Mouse (Mus musculus): ENCODE results near the gene Tut7.
"Not testable (repeated sequence)": the region's sequence is repeated elsewhere in the genome, so short reads cannot be mapped to it uniquely, and the experiment has no call there.

Gene Tut7

DNA sequence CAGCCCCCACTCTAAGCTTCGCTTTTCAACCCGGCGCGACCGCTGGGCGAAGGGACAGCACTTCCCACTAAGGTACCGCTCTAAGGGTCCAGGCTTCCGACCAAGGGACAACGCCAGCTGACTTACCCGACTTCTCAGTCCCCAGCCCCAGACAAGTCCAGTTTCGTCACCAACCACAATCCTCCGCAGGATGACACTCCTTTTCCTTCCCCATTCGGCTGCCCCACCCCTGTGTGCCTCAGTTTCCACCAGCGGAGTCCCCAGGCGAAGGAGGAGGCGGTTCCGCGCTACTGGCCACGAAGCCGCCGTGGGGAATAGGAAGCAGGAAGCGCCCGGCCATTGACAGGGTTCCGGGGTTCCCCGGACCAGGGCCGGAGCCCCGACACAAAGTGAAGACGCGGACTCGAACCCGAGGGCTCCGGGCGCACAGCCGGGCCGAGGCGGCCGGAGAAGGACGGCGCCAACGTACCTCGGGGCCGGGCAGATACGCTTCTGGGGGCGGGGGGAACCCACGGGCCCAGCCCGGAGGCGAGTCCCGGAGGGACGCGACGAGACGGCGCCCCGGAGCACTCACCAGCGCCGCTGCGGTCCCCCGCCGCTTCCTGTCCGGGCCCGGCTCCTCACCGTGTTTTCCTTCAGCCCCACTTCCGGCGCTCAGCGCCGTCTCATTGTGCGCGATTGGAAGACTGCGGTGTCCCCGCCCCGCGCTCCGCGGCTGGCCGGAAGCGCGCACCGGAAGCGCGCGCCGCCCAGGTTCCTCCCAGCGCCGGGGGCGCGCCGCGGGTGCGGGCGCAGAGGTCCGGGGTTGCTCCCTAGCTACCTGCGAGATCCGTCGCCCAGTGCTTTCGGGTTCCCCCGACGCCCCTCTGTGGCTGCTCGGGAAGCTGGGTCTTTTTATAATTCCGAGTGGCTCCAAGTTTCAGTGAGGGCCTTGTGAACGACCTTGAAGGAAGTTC, at the start of gene Tut7:
Tut7 (minus strand) TSS at position 641 of the 956 bp plus-strand sequence.
- DNase-seq (ENCODE audit: low read depth, low spot score): peak; percentile 85

GRCm38 (mm10) chr13:59872446-59872845, 49.5 kb upstream of the Tut7 start:
- DNase-seq (ENCODE audit: low read depth, low spot score): no peak

DNA sequence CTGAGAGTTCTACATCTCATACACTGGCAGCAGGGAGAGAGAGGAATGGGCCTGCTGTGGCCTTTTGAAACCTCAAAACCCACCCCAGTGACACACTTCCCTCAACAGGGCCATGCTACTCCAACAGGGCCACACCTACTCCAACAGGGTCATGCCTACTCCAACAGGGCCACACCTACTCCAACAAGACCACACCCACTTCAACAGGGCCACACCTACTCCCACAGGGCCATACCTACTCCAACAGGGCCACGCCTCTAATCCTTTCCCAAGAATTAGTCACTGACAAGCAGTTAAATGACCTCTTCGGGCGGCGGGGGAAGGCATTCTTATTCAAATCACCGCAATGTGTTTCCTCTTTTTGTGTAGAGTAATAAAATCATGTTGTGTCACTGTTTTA, 47.1 kb upstream of the Tut7 start:
- DNase-seq (ENCODE audit: low read depth, low spot score): no peak

DNA sequence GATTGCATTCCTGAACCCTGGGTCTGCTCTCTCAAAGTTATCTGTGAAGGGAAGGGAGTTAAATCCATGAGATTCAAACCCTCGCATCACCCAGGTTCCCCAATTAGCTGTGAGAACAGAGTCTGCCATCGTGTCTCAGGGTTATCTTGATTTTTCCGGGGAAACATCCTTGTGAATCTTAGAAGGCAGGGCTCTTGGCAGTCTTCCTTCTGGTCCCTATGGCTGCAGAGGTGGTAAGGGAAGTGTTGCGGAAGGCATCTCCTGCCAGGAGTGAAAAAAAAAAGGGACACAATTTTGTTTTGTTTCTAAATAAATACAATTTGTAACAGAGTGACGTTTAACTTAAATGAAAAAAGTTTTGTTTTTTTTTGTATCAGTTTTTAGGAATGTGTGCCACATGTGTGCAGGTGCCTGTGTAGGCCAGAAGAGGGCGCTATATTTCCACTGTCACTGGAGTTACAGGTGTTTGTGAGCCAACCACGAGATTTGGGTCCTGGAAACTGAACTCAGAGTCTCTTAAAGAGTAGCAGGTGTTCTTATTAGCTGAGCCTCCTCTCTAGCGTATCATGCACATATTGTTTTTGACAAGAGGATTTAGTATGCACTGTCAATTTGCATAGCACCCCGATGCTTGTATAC, 45.2 kb upstream of the Tut7 start:
- no peak for DNase-seq (ENCODE audit: low read depth, low spot score)

DNA sequence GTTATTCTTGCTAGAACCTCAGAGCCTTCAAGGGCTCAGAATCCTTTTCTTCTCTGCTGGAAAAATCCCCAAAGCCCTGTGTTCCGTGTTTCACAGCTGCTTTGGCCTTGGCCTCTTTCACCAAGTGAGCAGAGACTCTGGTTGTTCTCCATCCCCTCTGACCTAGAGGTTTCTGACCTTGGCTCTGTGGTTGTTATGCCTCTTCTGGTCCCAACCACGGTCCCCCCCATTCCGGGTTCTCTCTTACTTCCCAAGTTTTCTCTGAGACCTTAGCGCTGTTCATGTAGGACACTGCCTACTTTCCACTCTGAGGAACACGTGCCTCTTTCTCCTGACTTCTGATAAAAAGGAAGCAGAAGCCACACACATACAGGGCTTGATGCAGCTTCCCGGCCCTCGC, 44.2 kb upstream of the Tut7 start:
- DNase-seq (ENCODE audit: low read depth, low spot score): no peak

DNA sequence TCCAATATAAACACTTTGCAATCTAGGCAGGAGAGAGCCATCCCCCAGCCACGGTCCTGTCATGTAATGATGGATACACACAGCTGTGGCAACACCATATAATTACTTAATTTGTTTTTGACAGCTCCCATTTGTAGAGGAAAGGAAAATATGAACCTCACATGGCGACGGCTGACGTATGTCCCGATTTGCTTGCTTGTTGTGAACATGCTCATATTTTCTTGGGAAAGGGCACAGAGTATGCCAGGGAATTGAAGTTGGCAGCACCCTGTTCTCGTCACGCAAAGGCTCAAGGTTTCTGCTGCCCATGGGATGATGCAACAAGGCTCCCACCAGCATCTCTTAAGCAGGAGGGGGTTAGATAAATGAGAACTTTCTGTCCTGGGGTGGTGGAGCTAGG, 36.6 kb upstream of the Tut7 start:
- no peak for DNase-seq (ENCODE audit: low read depth, low spot score)

DNA sequence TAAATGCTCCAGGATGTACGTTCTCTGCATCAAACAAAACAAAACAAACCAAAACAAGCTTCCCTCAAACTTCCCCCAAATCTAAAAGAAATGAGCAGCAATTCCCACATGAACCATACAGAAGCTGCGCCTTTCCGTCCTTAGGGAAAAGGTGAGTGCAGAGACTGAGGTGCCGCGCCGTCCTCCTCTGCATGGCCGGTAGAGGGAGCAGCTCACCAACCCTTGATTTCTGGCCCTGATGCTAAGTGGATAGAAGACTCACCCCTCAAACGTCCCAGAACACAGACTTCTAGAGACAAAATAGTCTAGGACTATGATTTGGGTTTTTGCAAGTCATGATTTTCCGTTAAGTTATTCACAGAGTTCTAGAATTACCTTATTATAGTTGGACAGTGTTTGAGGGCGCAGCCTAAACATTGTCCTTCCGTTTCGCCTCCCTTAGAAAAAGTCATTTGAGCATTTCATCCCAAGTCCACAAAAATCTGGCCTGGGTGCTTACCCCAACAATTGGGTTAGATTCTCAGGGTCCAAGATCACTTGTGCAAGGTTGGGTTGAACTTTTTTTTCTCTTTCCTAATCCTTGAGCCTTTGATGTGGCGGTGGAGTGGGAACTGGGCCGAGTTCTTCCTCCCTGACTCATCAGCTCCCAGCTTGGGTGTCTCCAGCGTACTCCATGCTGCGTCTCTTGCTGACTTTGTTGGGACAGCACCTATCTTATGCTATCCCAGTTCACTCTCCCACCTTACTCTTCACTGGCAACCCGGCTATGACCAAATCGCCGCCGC, 33.5 kb upstream of the Tut7 start:
- no peak for DNase-seq (ENCODE audit: low read depth, low spot score)

DNA sequence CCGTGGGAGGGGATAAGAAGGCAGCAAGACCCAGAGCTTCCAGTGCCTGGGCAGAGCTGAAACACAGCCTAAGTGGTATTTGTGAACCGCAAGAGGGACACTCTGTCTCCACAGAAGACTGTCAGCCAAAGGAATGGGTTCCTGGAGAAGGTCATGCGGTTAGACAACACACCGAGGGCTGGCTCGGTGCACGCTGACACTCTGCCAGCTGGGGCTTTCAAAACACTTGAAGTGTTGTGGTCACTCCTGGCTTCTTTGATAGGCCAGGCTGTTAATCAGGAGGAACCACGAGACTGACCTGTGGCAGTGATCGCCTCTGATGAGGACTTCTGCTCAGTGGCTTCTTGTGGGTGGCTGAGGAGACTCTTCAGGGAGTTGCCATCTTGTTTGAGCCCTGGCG, 30.5 kb upstream of the Tut7 start:
- no peak for DNase-seq (ENCODE audit: low read depth, low spot score)

DNA sequence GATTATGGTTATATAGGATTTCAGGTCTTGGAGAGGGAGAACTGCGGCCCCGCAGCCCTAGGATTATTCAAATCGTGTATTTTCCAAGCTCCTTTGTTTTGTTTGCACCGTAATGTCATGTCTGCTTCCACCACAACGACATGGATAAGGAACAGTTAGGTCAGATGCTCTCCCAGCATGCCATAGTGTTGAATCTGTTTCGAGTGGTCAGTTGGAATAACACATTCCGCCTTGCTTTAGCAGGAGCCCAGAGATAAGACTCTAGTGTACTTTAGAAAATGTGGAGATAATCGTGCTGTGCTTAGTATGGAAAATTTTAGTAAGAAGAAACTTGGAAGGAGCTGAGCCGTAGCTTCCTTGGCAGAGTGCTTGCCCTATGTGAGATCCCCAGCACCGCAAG, 27.4 kb upstream of the Tut7 start:
- no peak for DNase-seq (ENCODE audit: low read depth, low spot score)

DNA sequence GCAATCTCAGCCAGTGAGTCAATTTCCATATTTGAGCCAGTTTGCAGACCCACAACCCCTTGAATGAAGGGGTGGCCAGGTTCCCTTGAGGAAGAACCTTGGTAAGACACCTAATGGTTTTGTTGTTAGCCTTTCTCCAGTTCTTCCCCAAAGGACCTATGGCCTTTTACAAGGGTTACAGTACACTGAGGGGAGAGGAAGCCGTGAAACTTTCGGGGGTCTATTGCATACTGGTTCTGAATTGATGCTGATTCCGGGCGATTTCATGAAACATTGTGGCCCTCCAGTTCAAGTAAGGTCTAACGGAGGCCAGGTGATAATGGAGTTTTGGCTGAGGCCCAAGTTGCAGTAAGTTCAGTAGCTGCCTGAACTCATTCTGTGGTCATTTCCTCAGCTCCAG, 21.7 kb upstream of the Tut7 start:
- no peak for DNase-seq (ENCODE audit: low read depth, low spot score)

DNA sequence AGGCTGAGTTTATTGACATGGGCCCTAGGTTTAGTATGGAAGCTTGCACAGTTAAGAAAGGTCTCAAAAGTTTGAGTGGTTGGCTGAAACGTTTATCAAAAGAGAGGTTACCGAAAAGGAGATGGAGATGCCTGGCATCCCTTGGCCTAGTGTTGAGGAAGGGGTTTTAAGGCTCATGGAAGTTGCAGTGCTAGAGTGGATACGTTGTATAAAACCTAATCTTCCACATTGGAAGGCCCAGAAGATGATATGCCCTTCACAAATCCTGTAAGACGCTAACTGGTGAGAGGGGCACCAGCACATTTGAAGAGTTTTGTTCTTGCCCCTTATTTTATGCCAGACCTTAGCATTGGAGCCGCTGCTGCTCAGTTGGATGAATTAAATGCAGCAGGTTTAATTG, 21.0 kb upstream of the Tut7 start:
- no peak for DNase-seq (ENCODE audit: low read depth, low spot score)

- no peak for DNase-seq (ENCODE audit: low read depth, low spot score)
Measured at GRCm38 (mm10) chr13:59842226-59843210, 19.6 kb upstream of the Tut7 start.

DNA sequence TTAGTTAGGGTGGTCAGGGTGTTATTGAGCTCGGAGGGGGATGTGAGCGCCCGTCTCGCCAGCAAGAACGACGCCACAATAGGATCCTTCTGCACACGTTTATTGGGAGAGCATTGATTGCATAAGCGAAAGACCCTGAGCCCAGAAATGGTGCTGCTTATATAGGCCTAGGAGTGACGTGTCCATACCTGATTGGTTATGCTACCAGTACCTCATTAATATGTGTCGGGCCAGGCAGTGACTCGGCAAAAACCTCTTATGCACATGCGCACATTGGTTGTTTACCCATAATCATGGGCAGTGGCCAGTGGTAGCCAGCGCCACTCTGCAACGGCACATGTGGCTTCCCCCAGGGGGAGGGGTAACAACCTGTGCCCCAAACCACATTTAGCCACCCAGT, 18.8 kb upstream of the Tut7 start:
- not testable (repeated sequence) for DNase-seq (ENCODE audit: low read depth, low spot score)

DNA sequence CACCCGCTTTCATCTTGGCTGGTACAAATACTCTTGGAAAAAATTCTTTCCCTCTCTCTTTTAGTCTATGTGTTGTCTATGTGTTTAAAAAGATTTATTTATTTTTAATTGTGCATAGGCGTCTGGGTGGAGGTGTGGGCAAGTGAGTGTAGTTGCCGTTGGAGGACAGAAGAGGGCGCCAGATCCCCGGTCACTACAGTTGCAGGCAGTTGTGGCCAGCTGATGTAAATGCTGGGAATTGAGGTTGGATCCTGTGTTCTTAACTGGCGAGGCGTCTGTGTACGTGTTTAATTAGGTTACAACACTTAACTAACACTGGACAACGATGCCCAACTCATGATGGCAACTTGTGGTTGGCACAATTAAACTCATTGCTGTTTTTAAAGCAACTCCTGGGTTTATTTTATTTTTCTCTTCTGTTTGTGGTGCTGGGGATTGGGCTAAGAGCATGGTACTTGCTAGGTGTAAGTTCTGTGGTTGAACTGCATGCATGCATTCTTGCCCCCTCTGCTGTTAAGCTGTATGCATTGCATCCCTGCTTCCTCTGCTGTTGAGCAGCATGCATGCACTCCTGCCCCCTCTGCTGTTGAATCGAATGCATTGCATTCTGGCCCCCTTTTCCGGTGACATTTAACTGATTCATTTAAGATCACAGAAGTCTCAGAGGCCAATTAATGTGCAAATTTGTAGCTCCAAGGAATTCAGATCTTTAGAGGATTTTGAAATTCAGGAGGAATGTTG, 17.7 kb upstream of the Tut7 start:
- peak; percentile 72 for DNase-seq (ENCODE audit: low read depth, low spot score)

GRCm38 (mm10) chr13:59839356-59839755, 16.4 kb upstream of the Tut7 start:
- DNase-seq (ENCODE audit: low read depth, low spot score): no peak

DNA sequence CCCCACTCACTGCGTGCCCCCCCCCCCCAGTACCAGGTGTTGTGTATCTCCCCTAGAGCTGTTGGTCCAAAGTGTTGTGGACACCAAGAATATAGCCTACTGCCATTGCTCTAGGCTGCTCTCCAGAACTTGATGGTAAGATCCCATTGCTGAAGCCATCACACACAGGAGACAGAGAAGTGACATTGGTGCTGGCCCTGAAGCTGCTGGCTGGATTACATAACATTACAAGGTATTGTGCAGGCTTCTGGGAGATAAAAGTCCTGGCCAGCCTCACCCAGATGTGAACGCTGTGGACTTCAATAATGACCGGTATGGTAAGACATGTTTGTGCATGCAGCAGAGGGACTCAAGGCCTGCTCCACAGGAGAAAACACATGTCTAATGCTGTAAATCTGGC, 15.5 kb upstream of the Tut7 start:
- no peak for DNase-seq (ENCODE audit: low read depth, low spot score)

GRCm38 (mm10) chr13:59836811-59837210, 13.9 kb upstream of the Tut7 start:
- no peak for DNase-seq (ENCODE audit: low read depth, low spot score)

- DNase-seq (ENCODE audit: low read depth, low spot score): no peak
Measured at GRCm38 (mm10) chr13:59836101-59836798, 13.3 kb upstream of the Tut7 start.

GRCm38 (mm10) chr13:59834786-59835452, 12.0 kb upstream of the Tut7 start:
- no peak for DNase-seq (ENCODE audit: low read depth, low spot score)
